Mouse (Mus musculus) central nervous system, embryonic 14 days (tissue): ENCODE data around the gene Olfr154. TPM values are rescaled to one million over a fixed set of nuclear protein-coding genes. Genes with fewer than 3 reads are reported as not detected.

ENCODE experiments used
- polyA plus RNA-seq: library from polyadenylated mRNA; depleted of rRNA; stranded (reverse); fragments of >200 nt; gene quantifications from 2 replicates; pipeline ENCODE4 v1.2.3, GENCODE M21; 2012; rRNA removed

Olfr154 gene
- not detected in 2 replicates for polyA plus RNA-seq

GRCm38 (mm10) chr2:85664355-85664754 is at the start of gene Olfr154:
Gene Olfr154 (minus strand): TSS chr2:85664455.

GRCm38 (mm10) chr2:85689131-85689530 is 24.9 kb upstream of the Olfr154 start, which contains the start of gene Olfr1008:
Gene Olfr1008 (plus strand): TSS chr2:85689431.

DNA sequence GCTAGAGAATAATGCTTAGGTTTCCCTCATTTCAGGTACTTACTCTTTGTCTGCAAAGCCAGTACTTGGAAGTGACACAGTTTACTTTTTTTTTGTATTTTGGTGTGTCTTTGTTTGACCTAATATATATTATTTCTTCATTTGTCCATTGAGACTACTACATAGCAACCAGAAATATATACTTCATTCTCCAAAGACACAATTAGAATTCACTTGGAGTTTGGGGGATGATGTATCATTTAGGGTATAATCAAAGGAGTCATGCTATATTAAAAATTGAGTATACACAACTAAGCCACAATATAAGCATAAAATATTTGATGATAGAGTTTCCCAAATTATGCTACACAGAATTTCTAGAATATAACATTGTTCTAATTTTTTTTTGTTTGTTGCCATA is 14.4 kb upstream of the Olfr154 start, which contains the start of gene Olfr1006:
TSS of gene Olfr1006 (minus strand) at position 101 of the 400 bp plus-strand sequence.

GRCm38 (mm10) chr2:85650604-85651003 is 13.7 kb downstream of the Olfr154 start, which contains the start of gene Olfr1002:
Gene Olfr1002 (minus strand): TSS chr2:85650704.

Other genes with a start within 250 kb of the Olfr154 start
- not detected in 2 replicates for gene Olfr993, start 249.6 kb downstream of the Olfr154 start, polyA plus RNA-seq
- gene Olfr994, start 228.0 kb downstream of the Olfr154 start, polyA plus RNA-seq = not detected in 2 replicates
- not detected in 2 replicates for gene Olfr995, start 220.8 kb downstream of the Olfr154 start, polyA plus RNA-seq
- 0.07 and 0.44 TPM in 2 replicates for gene 4833423E24Rik, start 145.4 kb downstream of the Olfr154 start, polyA plus RNA-seq
- gene Olfr996, start 85.2 kb downstream of the Olfr154 start, polyA plus RNA-seq = not detected in 2 replicates
- gene Olfr998, start 75.5 kb downstream of the Olfr154 start, polyA plus RNA-seq = not detected in 2 replicates
- gene Olfr1000, start 52.6 kb downstream of the Olfr154 start, polyA plus RNA-seq = not detected in 2 replicates
- gene Olfr1002, start 13.8 kb downstream of the Olfr154 start, polyA plus RNA-seq = not detected in 2 replicates
- not detected in 2 replicates for gene Olfr1006, start 14.3 kb upstream of the Olfr154 start, polyA plus RNA-seq
- gene Olfr1008, start 25.0 kb upstream of the Olfr154 start, polyA plus RNA-seq = not detected in 2 replicates
- gene Olfr1009, start 51.0 kb upstream of the Olfr154 start, polyA plus RNA-seq = not detected in 2 replicates
- gene Olfr1012, start 98.3 kb upstream of the Olfr154 start, polyA plus RNA-seq = not detected in 2 replicates
- not detected in 2 replicates for gene Olfr1013, start 102.6 kb upstream of the Olfr154 start, polyA plus RNA-seq
- not detected in 2 replicates for gene Olfr1014, start 108.3 kb upstream of the Olfr154 start, polyA plus RNA-seq
- not detected in 2 replicates for gene Olfr1015, start 117.6 kb upstream of the Olfr154 start, polyA plus RNA-seq
- gene Olfr1016, start 138.1 kb upstream of the Olfr154 start, polyA plus RNA-seq = not detected in 2 replicates
- gene Olfr1018, start 154.0 kb upstream of the Olfr154 start, polyA plus RNA-seq = not detected in 2 replicates
- not detected in 2 replicates for gene Olfr1019, start 181.0 kb upstream of the Olfr154 start, polyA plus RNA-seq
- gene Olfr1020, start 182.6 kb upstream of the Olfr154 start, polyA plus RNA-seq = not detected in 2 replicates
- gene Olfr1022, start 204.1 kb upstream of the Olfr154 start, polyA plus RNA-seq = not detected in 2 replicates
- gene Olfr1023, start 221.2 kb upstream of the Olfr154 start, polyA plus RNA-seq = not detected in 2 replicates
- not detected in 2 replicates for gene Olfr1024, start 240.6 kb upstream of the Olfr154 start, polyA plus RNA-seq